Mouse (Mus musculus): Measurements from ENCODE around the gene Calcoco2. TPM values are rescaled to one million over a fixed set of nuclear protein-coding genes. Genes with fewer than 3 reads are reported as not detected.

Calcoco2 gene
- total RNA-seq, 2 experiments from 2014 or later, result not detected

- intact Hi-C loops (cut with DNase I), result no loop called here
- DNase-seq, result no peak
Observed at GRCm38 (mm10) chr11:96087981-96088380, 23.8 kb downstream of the Calcoco2 start.

GRCm38 (mm10) chr11:96082682-96083081, 29.1 kb downstream of the Calcoco2 start:
- intact Hi-C loops (cut with DNase I), result no loop called here
- DNase-seq, result peak in 1 of 2 experiments; percentile 15

GRCm38 (mm10) chr11:96080736-96081135, 31.0 kb downstream of the Calcoco2 start:
- intact Hi-C loops (cut with DNase I), result no loop called here
- DNase-seq, result peak; percentile 5 to 41

- intact Hi-C loops (cut with DNase I), result no loop called here
- no peak for DNase-seq
Observed at GRCm38 (mm10) chr11:96076221-96077105, 35.3 kb downstream of the Calcoco2 start.

GRCm38 (mm10) chr11:96075509-96076220, 36.1 kb downstream of the Calcoco2 start, which contains the start of gene Atp5g1:
TSS of gene Atp5g1 (minus strand) at chr11:96075670.
- intact Hi-C loops (cut with DNase I), result no loop called here
- DNase-seq, result peak; percentile 95 to 97

- DNase-seq, result no peak
- intact Hi-C loops (cut with DNase I), result no loop called here
Observed at GRCm38 (mm10) chr11:96075177-96075508, 36.6 kb downstream of the Calcoco2 start.

GRCm38 (mm10) chr11:96074351-96075176, 37.2 kb downstream of the Calcoco2 start:
- intact Hi-C loops (cut with DNase I), result no loop called here
- DNase-seq, result peak in 1 of 2 experiments; percentile 25

GRCm38 (mm10) chr11:96073295-96073993, 38.3 kb downstream of the Calcoco2 start:
- DNase-seq, result peak; percentile 12 to 29
- intact Hi-C loops (cut with DNase I), result no loop called here

GRCm38 (mm10) chr11:96071013-96071412, 40.8 kb downstream of the Calcoco2 start:
- DNase-seq, result no peak
- intact Hi-C loops (cut with DNase I), result no loop called here

- DNase-seq, result no peak
- intact Hi-C loops (cut with DNase I), result no loop called here
Observed at GRCm38 (mm10) chr11:96070353-96070752, 41.4 kb downstream of the Calcoco2 start.

GRCm38 (mm10) chr11:96068231-96068630, 43.5 kb downstream of the Calcoco2 start:
- intact Hi-C loops (cut with DNase I), result no loop called here
- DNase-seq, result peak; percentile 19 to 32

- intact Hi-C loops (cut with DNase I), result no loop called here
- peak; percentile 99 for DNase-seq
Observed at GRCm38 (mm10) chr11:96065215-96065911, 46.4 kb downstream of the Calcoco2 start, which contains the start of gene Ube2z. TSS of gene Ube2z (minus strand) at chr11:96065388.

- intact Hi-C loops (cut with DNase I), result no loop called here
- DNase-seq, result no peak
Observed at GRCm38 (mm10) chr11:96064521-96065214, 47.1 kb downstream of the Calcoco2 start.

- no peak for DNase-seq
Observed at GRCm38 (mm10) chr11:96058309-96058708, 53.5 kb downstream of the Calcoco2 start.

GRCm38 (mm10) chr11:96050854-96051253, 60.9 kb downstream of the Calcoco2 start:
- DNase-seq, result no peak
- intact Hi-C loops (cut with DNase I), result no loop called here

More at GRCm38 (mm10) chr11:96058309-96058708, 53.5 kb downstream of the Calcoco2 start:
- intact Hi-C loops (cut with DNase I), result no loop called here

GRCm38 (mm10) chr11:96049939-96050338, 61.8 kb downstream of the Calcoco2 start:
- intact Hi-C loops (cut with DNase I), result no loop called here
- no peak for DNase-seq

Data from heart, postnatal 14 days (tissue).